Mouse (Mus musculus): ENCODE measurements at regions not wholly inside any gene's neighbourhood (a gene's known extent, or its start where the extent isn't known, plus 50 kb on each side); places are given as distances from the start of the nearest gene placed in this dataset.

GRCm38 (mm10) chr3:148631415-148632192, 358.8 kb downstream of the Adgrl2 start:
- no peak for TF ChIP-seq GATA4 (IDR thresholded peaks at IDR 0.05; ENCODE audit: insufficient replicate concordance, low read length)

GRCm38 (mm10) chr3:148630865-148631264, 359.5 kb downstream of the Adgrl2 start:
- no peak for TF ChIP-seq GATA4 (IDR thresholded peaks at IDR 0.05; ENCODE audit: insufficient replicate concordance, low read length)

GRCm38 (mm10) chr3:148614971-148615671, 375.2 kb downstream of the Adgrl2 start:
- TF ChIP-seq GATA4 (IDR thresholded peaks at IDR 0.05; ENCODE audit: insufficient replicate concordance, low read length) = no peak

- TF ChIP-seq GATA4 (IDR thresholded peaks at IDR 0.05; ENCODE audit: insufficient replicate concordance, low read length) = no peak
Measured at GRCm38 (mm10) chr3:148613443-148613842, 376.9 kb downstream of the Adgrl2 start.

- no peak for TF ChIP-seq GATA4 (IDR thresholded peaks at IDR 0.05; ENCODE audit: insufficient replicate concordance, low read length)
Measured at GRCm38 (mm10) chr3:148603276-148603675, 387.1 kb downstream of the Adgrl2 start.

- TF ChIP-seq GATA4 (IDR thresholded peaks at IDR 0.05; ENCODE audit: insufficient replicate concordance, low read length) = no peak
Measured at GRCm38 (mm10) chr3:148602730-148603255, 387.6 kb downstream of the Adgrl2 start.

GRCm38 (mm10) chr3:148595561-148595960, 394.8 kb downstream of the Adgrl2 start:
- no peak for TF ChIP-seq GATA4 (IDR thresholded peaks at IDR 0.05; ENCODE audit: insufficient replicate concordance, low read length)

GRCm38 (mm10) chr3:148589556-148589955, 400.8 kb downstream of the Adgrl2 start:
- no peak for TF ChIP-seq GATA4 (IDR thresholded peaks at IDR 0.05; ENCODE audit: insufficient replicate concordance, low read length)

- TF ChIP-seq GATA4 (IDR thresholded peaks at IDR 0.05; ENCODE audit: insufficient replicate concordance, low read length) = no peak
Measured at GRCm38 (mm10) chr3:148575735-148576134, 414.6 kb downstream of the Adgrl2 start.

GRCm38 (mm10) chr3:148572493-148572892, 417.9 kb downstream of the Adgrl2 start:
- TF ChIP-seq GATA4 (IDR thresholded peaks at IDR 0.05; ENCODE audit: insufficient replicate concordance, low read length) = no peak

GRCm38 (mm10) chr3:148564716-148565115, 425.6 kb downstream of the Adgrl2 start:
- TF ChIP-seq GATA4 (IDR thresholded peaks at IDR 0.05; ENCODE audit: insufficient replicate concordance, low read length) = no peak

GRCm38 (mm10) chr3:148561211-148561610, 429.1 kb downstream of the Adgrl2 start:
- TF ChIP-seq GATA4 (IDR thresholded peaks at IDR 0.05; ENCODE audit: insufficient replicate concordance, low read length) = no peak

GRCm38 (mm10) chr3:148559752-148560460, 430.4 kb downstream of the Adgrl2 start:
- no peak for TF ChIP-seq GATA4 (IDR thresholded peaks at IDR 0.05; ENCODE audit: insufficient replicate concordance, low read length)

GRCm38 (mm10) chr3:148558592-148559157, 431.7 kb downstream of the Adgrl2 start:
- TF ChIP-seq GATA4 (IDR thresholded peaks at IDR 0.05; ENCODE audit: insufficient replicate concordance, low read length) = no peak

GRCm38 (mm10) chr3:148555324-148555723, 435.0 kb downstream of the Adgrl2 start:
- no peak for TF ChIP-seq GATA4 (IDR thresholded peaks at IDR 0.05; ENCODE audit: insufficient replicate concordance, low read length)

Measured in liver, adult (tissue).